Mouse (Mus musculus) cortical plate, adult 2 months (tissue): ENCODE measurements at regions not wholly inside any gene's neighbourhood (a gene's known extent, or its start where the extent isn't known, plus 50 kb on each side); places are given as distances from the start of the nearest gene placed in this dataset.
"Not testable (repeated sequence)": the region's sequence is repeated elsewhere in the genome, so short reads cannot be mapped to it uniquely, and the experiment has no call there.

ENCODE experiments used
- H3K27ac ChIP-seq: fragments of 200-500 bp; 2 replicates; pipeline ENCODE4 v1.5.1; 2012; ENCODE audit warnings: low read length, control low read depth, inconsistent platforms; ENCODE audit not compliant: insufficient read depth
- H3K4me1 ChIP-seq: fragments of 200-500 bp; 2 replicates; pipeline ENCODE4 v1.6.1; 2011; ENCODE audit warnings: low read length; ENCODE audit not compliant: control insufficient read depth, insufficient read depth
- H3K4me3 ChIP-seq: fragments of 200-500 bp; 2 replicates; pipeline ENCODE4 v1.5.1; 2011; ENCODE audit warnings: mild to moderate bottlenecking, low read length, control low read depth; ENCODE audit not compliant: insufficient read depth
- CTCF ChIP-seq: fragments of 200-500 bp; IDR thresholded peaks from 2 replicates; pipeline ENCODE4 v1.5.1; 2011; ENCODE audit warnings: mild to moderate bottlenecking, control low read depth, low read length; ENCODE audit not compliant: insufficient read depth; ENCODE audit errors: extremely low read depth
- POLR2A ChIP-seq: fragments of 200-500 bp; IDR thresholded peaks from 2 replicates; pipeline ENCODE4 v1.6.1; 2011; ENCODE audit warnings: mild to moderate bottlenecking, low read length, control low read depth; ENCODE audit not compliant: insufficient read depth; ENCODE audit errors: extremely low read depth

- no peak overlapping the region for H3K4me3 ChIP-seq
- no peaks in the 10 kb centered on the region for H3K4me1 ChIP-seq
- H3K27ac ChIP-seq = no peak overlapping the region
- TF ChIP-seq POLR2A (no peak), CTCF (no peak)
Measured at GRCm38 (mm10) chr9:84461441-84461840, 536.5 kb downstream of the Bckdhb start.

GRCm38 (mm10) chr9:84466741-84467140 is 541.8 kb downstream of the Bckdhb start:
- no peak overlapping the region for H3K27ac ChIP-seq
- TF ChIP-seq CTCF = peak; percentile 47; the same call in 1 of the 2 replicates
- TF ChIP-seq POLR2A = no peak
- H3K4me1 ChIP-seq = no peaks in the 10 kb centered on the region
- H3K4me3 ChIP-seq = no peak overlapping the region

GRCm38 (mm10) chr9:84472696-84473095 is 547.8 kb downstream of the Bckdhb start:
- Histone ChIP-seq H3K27ac (no peak overlapping the region), H3K4me1 (no peaks in the 10 kb centered on the region), H3K4me3 (no peak overlapping the region)
- no peak for TF ChIP-seq POLR2A
- no peak for TF ChIP-seq CTCF

GRCm38 (mm10) chr9:84475906-84476305 is 551.0 kb downstream of the Bckdhb start:
- TF ChIP-seq CTCF = no peak
- TF ChIP-seq POLR2A = no peak
- no peak overlapping the region for H3K27ac ChIP-seq
- H3K4me3 ChIP-seq = no peak overlapping the region
- H3K4me1 ChIP-seq = no peaks in the 10 kb centered on the region

GRCm38 (mm10) chr9:84499507-84499906 is 574.6 kb downstream of the Bckdhb start:
- Histone ChIP-seq H3K4me3 (no peak overlapping the region), H3K27ac (no peak overlapping the region), H3K4me1 (no peaks in the 10 kb centered on the region)
- TF ChIP-seq CTCF = no peak
- TF ChIP-seq POLR2A = no peak

- not testable (repeated sequence) for H3K27ac ChIP-seq, H3K4me3 ChIP-seq, H3K4me1 ChIP-seq
Measured at GRCm38 (mm10) chr9:84502981-84503380, 578.0 kb downstream of the Bckdhb start.

- Histone ChIP-seq H3K27ac (no peak overlapping the region), H3K4me3 (no peak overlapping the region), H3K4me1 (no peaks in the 10 kb centered on the region)
- TF ChIP-seq POLR2A (no peak), CTCF (no peak)
Measured at GRCm38 (mm10) chr9:84517064-84517463, 592.1 kb downstream of the Bckdhb start.

- H3K4me3 ChIP-seq = no peak overlapping the region
- H3K27ac ChIP-seq = no peak overlapping the region
- no peak for TF ChIP-seq CTCF
- no peak for TF ChIP-seq POLR2A
- H3K4me1 ChIP-seq = no peaks in the 10 kb centered on the region
Measured at GRCm38 (mm10) chr9:84545431-84545830, 620.5 kb downstream of the Bckdhb start.

GRCm38 (mm10) chr9:84548012-84548660 is 623.2 kb downstream of the Bckdhb start:
- no peak for TF ChIP-seq POLR2A
- TF ChIP-seq CTCF = no peak

GRCm38 (mm10) chr9:84555237-84555636 is 630.3 kb downstream of the Bckdhb start:
- Histone ChIP-seq H3K4me1 (no peaks in the 10 kb centered on the region), H3K4me3 (no peak overlapping the region), H3K27ac (no peak overlapping the region)
- TF ChIP-seq CTCF (no peak), POLR2A (no peak)

More at GRCm38 (mm10) chr9:84548012-84548660, 623.2 kb downstream of the Bckdhb start:
- Histone ChIP-seq H3K4me1 (no peaks in the 10 kb centered on the region), H3K4me3 (no peak overlapping the region), H3K27ac (no peak overlapping the region)
